Mouse (Mus musculus) intestine, postnatal 0 days (tissue): ENCODE data around the gene P2rx1. TPM values are rescaled to one million over a fixed set of nuclear protein-coding genes. Genes with fewer than 3 reads are reported as not detected.

ENCODE experiments used
- ATAC-seq: fragments of 200-750 bp; cut with Nextera tagmentation; 2 replicates; pipeline ENCODE4 v1.8.0; 2017; ENCODE audit warnings: mild to moderate bottlenecking, moderate TSS enrichment, moderate library complexity
- H3K27ac ChIP-seq: fragments of 300-500 bp; sonication (generic); 2 replicates; pipeline ENCODE4 v1.5.1; 2014; ENCODE audit warnings: mild to moderate bottlenecking, low read depth, low read length, moderate library complexity
- H3K27me3 ChIP-seq: fragments of 300-500 bp; sonication (generic); replicated peaks from 2 replicates; pipeline ENCODE4 v1.6.1; 2014; ENCODE audit warnings: low read length, mixed read lengths; ENCODE audit not compliant: control insufficient read depth, insufficient read depth
- H3K36me3 ChIP-seq: fragments of 300-500 bp; sonication (generic); 2 replicates; pipeline ENCODE4 v1.6.1; 2014; ENCODE audit warnings: mild to moderate bottlenecking, moderate library complexity; ENCODE audit not compliant: control insufficient read depth, insufficient read depth
- H3K4me1 ChIP-seq: fragments of 300-500 bp; sonication (generic); replicated peaks from 2 replicates; pipeline ENCODE4 v1.6.1; 2014; ENCODE audit warnings: antibody characterized with exemption, low read length, mixed read lengths; ENCODE audit not compliant: control insufficient read depth, insufficient read depth
- H3K4me2 ChIP-seq: fragments of 300-500 bp; sonication (generic); replicated peaks from 2 replicates; pipeline ENCODE4 v1.6.1; 2014; ENCODE audit warnings: low read depth, mild to moderate bottlenecking, moderate library complexity
- H3K4me3 ChIP-seq: fragments of 300-500 bp; sonication (generic); 2 replicates; pipeline ENCODE4 v1.5.1; 2014; ENCODE audit warnings: low read depth, low read length
- H3K9ac ChIP-seq: fragments of 300-500 bp; sonication (generic); 2 replicates; pipeline ENCODE4 v1.6.1; 2014; ENCODE audit warnings: mild to moderate bottlenecking, low read depth, low read length
- H3K9me3 ChIP-seq: fragments of 300-500 bp; sonication (generic); 2 replicates; pipeline ENCODE4 v1.6.1; 2016; ENCODE audit warnings: mixed run types; ENCODE audit not compliant: control insufficient read depth
- CTCF ChIP-seq: sonication (generic); IDR thresholded peaks from 2 replicates; pipeline ENCODE4 v1.5.1; 2016; ENCODE audit warnings: low read depth, mild to moderate bottlenecking, control low read depth, antibody characterized with exemption, moderate library complexity
- WGBS: fragments of 180-500 bp; shearing (Covaris S2); extraction: QIAGEN DNeasy Blood & Tissue Kit; methylation state at CpG from one replicate; pipeline ENCODE4 v1.1.7; 2014; 5-methylcytosine and 5-hydroxymethylcytosine counted together
- polyA plus RNA-seq: library from polyadenylated mRNA; unstranded; fragments of >200 nt; fragmentation: Nextera tagmentation; extraction: Ambion mirVana; gene quantifications from 2 replicates; pipeline ENCODE4 v1.2.1, GENCODE M21; 2015

Gene P2rx1
- polyA plus RNA-seq, 1 experiment from 2014 or later = 3.4 TPM

GRCm38 (mm10) chr11:72954216-72954615, 44.7 kb upstream of the P2rx1 start:
- Histone ChIP-seq H3K4me3 (no peak overlapping the region), H3K4me2 (no peak overlapping the region), H3K9ac (no peak overlapping the region), H3K27me3 (no peaks in the 10 kb centered on the region), H3K27ac (no peak overlapping the region), H3K36me3 (no peaks in the 10 kb centered on the region), H3K4me1 (0 out of 2 replicates have a peak, but pooled peaks cover 3% of the 10 kb centered on the region), H3K9me3 (no peaks in the 10 kb centered on the region)
- TF ChIP-seq CTCF = no peak
- WGBS = 89% methylated on average over 4 of the region's 4 CpGs
- ATAC-seq = no peak

- TF ChIP-seq CTCF = no peak
- H3K36me3 ChIP-seq = no peaks in the 10 kb centered on the region
- no peaks in the 10 kb centered on the region for H3K9me3 ChIP-seq
- 0 out of 2 replicates have a peak, but pooled peaks cover 3% of the 10 kb centered on the region for H3K4me1 ChIP-seq
- no peak for ATAC-seq
- 67% methylated on average over 5 of the region's 5 CpGs for WGBS
- no peaks in the 10 kb centered on the region for H3K27me3 ChIP-seq
- no peak overlapping the region for H3K4me2 ChIP-seq
- H3K9ac ChIP-seq = no peak overlapping the region
- no peak overlapping the region; the same call in 1 of the 2 replicates for H3K27ac ChIP-seq
- no peak overlapping the region for H3K4me3 ChIP-seq
Observed at GRCm38 (mm10) chr11:72955339-72955974, 43.4 kb upstream of the P2rx1 start.

DNA sequence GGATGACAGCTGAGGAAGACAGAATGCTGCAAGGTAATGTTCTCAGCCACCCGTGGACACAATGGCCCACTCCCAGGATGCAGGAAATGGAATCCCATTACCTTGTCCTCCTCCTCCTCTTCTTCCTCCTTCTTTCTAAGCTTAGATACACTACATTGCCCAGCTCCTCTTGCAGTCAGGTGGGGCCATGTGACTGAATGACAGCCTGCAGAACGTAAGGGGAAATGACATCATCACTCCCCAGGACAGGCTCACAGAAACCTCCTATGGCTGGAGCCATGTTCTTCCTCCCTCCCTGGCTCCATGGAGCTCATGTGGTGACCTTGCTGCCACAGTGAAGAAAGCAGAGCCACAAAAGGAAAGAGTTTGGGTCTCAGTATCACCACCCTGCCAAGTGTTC, 41.6 kb upstream of the P2rx1 start:
- TF ChIP-seq CTCF = no peak
- WGBS = 50% methylated on average over 2 of the region's 2 CpGs

GRCm38 (mm10) chr11:72959924-72960679, 38.8 kb upstream of the P2rx1 start:
- Histone ChIP-seq H3K4me1 (peaks cover 8% of the 10 kb centered on the region), H3K27ac (no peak overlapping the region), H3K4me3 (peak overlapping the region; percentile 40; the same call in 1 of the 2 replicates), H3K9ac (no peak overlapping the region), H3K4me2 (peak overlapping the region; percentile 66), H3K9me3 (no peaks in the 10 kb centered on the region), H3K36me3 (no peaks in the 10 kb centered on the region), H3K27me3 (0 out of 2 replicates have a peak, but pooled peaks cover 4% of the 10 kb centered on the region)
- ATAC-seq = no peak
- 36% methylated on average over 15 of the region's 15 CpGs for WGBS
- TF ChIP-seq CTCF = peak; percentile 43

More for the DNA sequence above, 41.6 kb upstream of the P2rx1 start:
- no peaks in the 10 kb centered on the region for H3K9me3 ChIP-seq
- H3K27me3 ChIP-seq = 0 out of 2 replicates have a peak, but pooled peaks cover 4% of the 10 kb centered on the region
- H3K27ac ChIP-seq = no peak overlapping the region
- no peak overlapping the region for H3K4me2 ChIP-seq
- peaks cover 11% of the 10 kb centered on the region for H3K4me1 ChIP-seq
- no peaks in the 10 kb centered on the region for H3K36me3 ChIP-seq
- H3K4me3 ChIP-seq = no peak overlapping the region
- no peak overlapping the region for H3K9ac ChIP-seq
- ATAC-seq = no peak

DNA sequence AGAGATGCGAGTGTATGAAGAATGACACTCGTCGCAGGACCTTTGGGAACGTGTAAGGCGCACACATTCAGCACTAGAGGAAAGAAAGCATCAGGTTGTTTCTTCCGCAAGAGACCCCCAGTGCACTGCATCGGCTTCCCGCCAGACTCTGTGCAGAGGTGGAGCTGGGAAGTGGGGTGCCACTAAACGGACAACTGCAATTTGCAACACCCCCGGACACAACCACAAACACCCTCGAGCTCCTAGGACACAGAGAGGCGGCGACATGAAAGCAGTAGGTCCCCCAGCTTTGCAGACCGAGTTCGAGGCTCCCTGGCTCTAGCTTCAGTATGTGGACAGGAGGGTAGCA, 38.2 kb upstream of the P2rx1 start:
- H3K27ac ChIP-seq = no peak overlapping the region
- no peak for TF ChIP-seq CTCF

More for the DNA sequence above, 38.2 kb upstream of the P2rx1 start:
- peak overlapping the region; percentile 66 for H3K4me2 ChIP-seq
- H3K9me3 ChIP-seq = no peaks in the 10 kb centered on the region
- no peaks in the 10 kb centered on the region for H3K36me3 ChIP-seq
- no peak overlapping the region for H3K9ac ChIP-seq
- H3K27me3 ChIP-seq = 0 out of 2 replicates have a peak, but pooled peaks cover 4% of the 10 kb centered on the region
- peak overlapping the region; percentile 40 for H3K4me3 ChIP-seq
- peaks cover 8% of the 10 kb centered on the region for H3K4me1 ChIP-seq
- ATAC-seq = no peak
- WGBS = 16% methylated on average over 15 of the region's 15 CpGs
